ENCODE assay signal across 29 mouse cellular contexts in the genomic region with DNA sequence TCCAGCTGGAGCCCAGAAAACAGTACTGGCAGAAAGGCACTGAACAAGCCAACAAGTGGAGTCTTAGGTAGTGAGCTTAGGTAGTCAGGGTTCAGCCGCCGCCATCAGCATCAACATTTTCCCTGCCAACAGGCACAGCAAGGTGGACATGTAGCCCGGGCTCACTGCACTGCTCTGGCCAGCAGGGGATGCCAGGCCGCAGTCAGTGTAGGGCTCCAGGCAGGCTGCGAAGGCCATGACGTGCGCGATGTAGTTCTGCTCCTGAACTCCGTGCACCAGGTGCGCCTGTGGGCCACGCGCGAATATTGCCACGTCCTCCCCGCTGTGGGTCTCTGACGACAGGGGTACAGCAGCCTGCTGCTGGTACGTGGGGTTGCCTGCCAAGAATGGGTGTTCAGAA. TPM values are rescaled to one million over a fixed set of nuclear protein-coding genes. Genes with fewer than 3 reads are reported as not detected.
A peak's percentile ranks its signal among the peaks of the same experiment; 100 is the strongest.
DNase-seq lines count a peak whose midpoint lies in the region; ATAC-seq and TF ChIP-seq lines count a peak whose summit lies in the region.
"Had no signal": no experiment of that assay in that cellular context is flagged by ENCODE, and none has a peak within 500 bp of the region (broad histone marks: within the 10 kb centered on the region; RNA-seq: fewer than 3 reads in every experiment).

No protein-coding gene starts in this region.

- H3K27ac ChIP-seq in hindbrain, postnatal 0 days: no peak overlapping the region
- no peak overlapping the region for H3K27ac ChIP-seq in hindbrain, embryonic 10.5 days
- no peak overlapping the region for H3K27ac ChIP-seq in midbrain, postnatal 0 days (ENCODE audit: low read depth, low read length)
- no peak overlapping the region for H3K27ac ChIP-seq in midbrain, embryonic 14.5 days (replicated peaks; ENCODE audit: low read depth, low read length)
- H3K27ac ChIP-seq in embryonic facial prominence, embryonic 10.5 days (replicated peaks): no peak overlapping the region
- H3K27ac ChIP-seq in left cerebral cortex, adult 2 months: no peak overlapping the region
- H3K27ac ChIP-seq: gastrocnemius, adult 2 months; hindbrain, embryonic 13.5 days; intestine, embryonic 15.5 days; layer of hippocampus, adult 2 months; liver, embryonic 12.5 days; midbrain, embryonic 15.5 days; neural tube, embryonic 15.5 days had no signal

- no peaks in the 10 kb centered on the region for H3K4me1 ChIP-seq in hindbrain, postnatal 0 days (ENCODE audit: insufficient read depth, low read length)
- no peaks in the 10 kb centered on the region for H3K4me1 ChIP-seq in hindbrain, embryonic 10.5 days (replicated peaks)
- no peaks in the 10 kb centered on the region for H3K4me1 ChIP-seq in midbrain, postnatal 0 days (ENCODE audit: insufficient read depth, low read length)
- no peaks in the 10 kb centered on the region for H3K4me1 ChIP-seq in midbrain, embryonic 14.5 days (ENCODE audit: control insufficient read depth, insufficient read depth, low read length)
- H3K4me1 ChIP-seq in embryonic facial prominence, embryonic 10.5 days: no peaks in the 10 kb centered on the region
- H3K4me1 ChIP-seq: hindbrain, embryonic 13.5 days; intestine, embryonic 15.5 days; liver, embryonic 12.5 days; midbrain, embryonic 15.5 days; neural tube, embryonic 15.5 days had no signal

- no peak overlapping the region for H3K9ac ChIP-seq in hindbrain, postnatal 0 days (replicated peaks; ENCODE audit: low read length)
- no peak overlapping the region for H3K9ac ChIP-seq in midbrain, postnatal 0 days (replicated peaks; ENCODE audit: low read length, poor library complexity, severe bottlenecking)
- no peak overlapping the region for H3K9ac ChIP-seq in midbrain, embryonic 14.5 days (replicated peaks; ENCODE audit: low read length)
- H3K9ac ChIP-seq: hindbrain, embryonic 13.5 days; intestine, embryonic 15.5 days; liver, embryonic 12.5 days; midbrain, embryonic 15.5 days; neural tube, embryonic 15.5 days had no signal

- intact Hi-C loops in gastrocnemius, postnatal 36 days (cut with DNase I): no loop called here
- intact Hi-C loops in left cerebral cortex, adult 2 months (cut with DNase I): no loop called here

- no peak for DNase-seq in hindbrain, postnatal 0 days (ENCODE audit: low spot score)
- DNase-seq in hindbrain, embryonic 10.5 days (ENCODE audit: low spot score): no peak
- DNase-seq in midbrain, postnatal 0 days (ENCODE audit: low spot score): no peak
- no peak for DNase-seq in midbrain, embryonic 14.5 days
- peak; percentile 19 for DNase-seq in embryonic facial prominence, embryonic 10.5 days (ENCODE audit: low spot score)
- DNase-seq in gastrocnemius, postnatal 36 days: no peak
- DNase-seq in left cerebral cortex, adult 2 months (ENCODE audit: extremely low spot score in 1 of 2, low spot score in 2 of 2): no peak
- DNase-seq: adrenal gland, postnatal 36 days; B cell, adult 2 months; cerebellum, adult 18-20 months; cerebellum, postnatal 25 days; gastrocnemius, adult 2 months; heart, adult 11 months; kidney, postnatal 10 days; layer of hippocampus, postnatal 36 days; right cerebral cortex, postnatal 25 days had no signal

- H3K36me3 ChIP-seq in hindbrain, postnatal 0 days (ENCODE audit: insufficient read depth, low read length): no peaks in the 10 kb centered on the region
- H3K36me3 ChIP-seq in hindbrain, embryonic 10.5 days: no peaks in the 10 kb centered on the region
- no peaks in the 10 kb centered on the region for H3K36me3 ChIP-seq in midbrain, postnatal 0 days (ENCODE audit: insufficient read depth, low read length)
- H3K36me3 ChIP-seq in midbrain, embryonic 14.5 days (ENCODE audit: control insufficient read depth, insufficient read depth, low read length): no peaks in the 10 kb centered on the region
- no peaks in the 10 kb centered on the region for H3K36me3 ChIP-seq in embryonic facial prominence, embryonic 10.5 days (replicated peaks)
- H3K36me3 ChIP-seq: hindbrain, embryonic 13.5 days; intestine, embryonic 15.5 days; liver, embryonic 12.5 days; midbrain, embryonic 15.5 days; neural tube, embryonic 15.5 days had no signal

- no peak for ATAC-seq in hindbrain, postnatal 0 days
- no peak for ATAC-seq in midbrain, postnatal 0 days (ENCODE audit: low FRiP score)
- no peak for ATAC-seq in midbrain, embryonic 14.5 days (ENCODE audit: low FRiP score, low TSS enrichment)
- ATAC-seq: intestine, embryonic 15.5 days; liver, embryonic 12.5 days; midbrain, embryonic 15.5 days had no signal

- TF ChIP-seq CTCF in hindbrain, postnatal 0 days (IDR thresholded peaks at IDR 0.05; ENCODE audit: low read depth): peak; percentile 47
- TF ChIP-seq CTCF in midbrain, postnatal 0 days (IDR thresholded peaks at IDR 0.05): peak; percentile 19; the same call in 1 of the 2 replicates
- TF ChIP-seq CTCF in left cerebral cortex, adult 2 months (IDR thresholded peaks at IDR 0.05): no peak; the same call in 1 of the 2 replicates

- H3K4me2 ChIP-seq in hindbrain, postnatal 0 days (ENCODE audit: low read depth, low read length): no peak overlapping the region
- no peak overlapping the region for H3K4me2 ChIP-seq in midbrain, postnatal 0 days (ENCODE audit: low read depth, low read length, poor library complexity, severe bottlenecking)
- H3K4me2 ChIP-seq in midbrain, embryonic 14.5 days (ENCODE audit: low read length): no peak overlapping the region
- H3K4me2 ChIP-seq: hindbrain, embryonic 13.5 days; intestine, embryonic 15.5 days; liver, embryonic 12.5 days; midbrain, embryonic 15.5 days; neural tube, embryonic 15.5 days had no signal

- no peak overlapping the region for H3K4me3 ChIP-seq in hindbrain, postnatal 0 days (ENCODE audit: low read length)
- no peak overlapping the region for H3K4me3 ChIP-seq in hindbrain, embryonic 10.5 days
- H3K4me3 ChIP-seq in midbrain, postnatal 0 days (ENCODE audit: low read depth, low read length): no peak overlapping the region
- no peak overlapping the region for H3K4me3 ChIP-seq in midbrain, embryonic 14.5 days (replicated peaks; ENCODE audit: low read depth, low read length)
- no peak overlapping the region for H3K4me3 ChIP-seq in embryonic facial prominence, embryonic 10.5 days
- H3K4me3 ChIP-seq in left cerebral cortex, adult 2 months: no peak overlapping the region
- H3K4me3 ChIP-seq: gastrocnemius, adult 2 months; hindbrain, embryonic 13.5 days; intestine, embryonic 15.5 days; layer of hippocampus, adult 2 months; liver, embryonic 12.5 days; midbrain, embryonic 15.5 days; neural tube, embryonic 15.5 days had no signal

- no peaks in the 10 kb centered on the region for H3K27me3 ChIP-seq in hindbrain, postnatal 0 days (ENCODE audit: insufficient read depth, low read length)
- no peaks in the 10 kb centered on the region for H3K27me3 ChIP-seq in hindbrain, embryonic 10.5 days (ENCODE audit: insufficient read depth, poor library complexity, severe bottlenecking)
- H3K27me3 ChIP-seq in midbrain, postnatal 0 days (ENCODE audit: insufficient read depth, low read length): no peaks in the 10 kb centered on the region
- no peaks in the 10 kb centered on the region for H3K27me3 ChIP-seq in midbrain, embryonic 14.5 days (ENCODE audit: control insufficient read depth, insufficient read depth, low read length)
- H3K27me3 ChIP-seq in embryonic facial prominence, embryonic 10.5 days (replicated peaks; ENCODE audit: low read depth, poor library complexity, severe bottlenecking): no peaks in the 10 kb centered on the region
- H3K27me3 ChIP-seq: hindbrain, embryonic 13.5 days; intestine, embryonic 15.5 days; liver, embryonic 12.5 days; midbrain, embryonic 15.5 days; neural tube, embryonic 15.5 days had no signal

- H3K9me3 ChIP-seq in hindbrain, postnatal 0 days (ENCODE audit: low read length): no peaks in the 10 kb centered on the region
- H3K9me3 ChIP-seq in hindbrain, embryonic 10.5 days: no peaks in the 10 kb centered on the region
- H3K9me3 ChIP-seq in midbrain, postnatal 0 days (ENCODE audit: low read length): no peaks in the 10 kb centered on the region
- H3K9me3 ChIP-seq in midbrain, embryonic 14.5 days (ENCODE audit: control insufficient read depth, low read length): no peaks in the 10 kb centered on the region
- H3K9me3 ChIP-seq in embryonic facial prominence, embryonic 10.5 days: no peaks in the 10 kb centered on the region; the same call in 1 of the 2 replicates
- H3K9me3 ChIP-seq: hindbrain, embryonic 13.5 days; intestine, embryonic 15.5 days; liver, embryonic 12.5 days; midbrain, embryonic 15.5 days; neural tube, embryonic 15.5 days had no signal

- WGBS in hindbrain, postnatal 0 days: 70% methylated on average over 17 of the region's 17 CpGs
- WGBS in hindbrain, embryonic 10.5 days: 74% methylated on average over 17 of the region's 17 CpGs
- 75% methylated on average over 17 of the region's 17 CpGs for WGBS in midbrain, postnatal 0 days
- WGBS in midbrain, embryonic 14.5 days: 75% methylated on average over 17 of the region's 17 CpGs
- WGBS in embryonic facial prominence, embryonic 10.5 days: 75% methylated on average over 17 of the region's 17 CpGs

RNA-seq across cellular contexts. Expression of a gene that starts 2.8 kb away (rescaled TPM):
- not detected in 2 replicates for total RNA-seq in hindbrain, postnatal 0 days (2014; rRNA removed)
- not detected in 2 replicates for polyA plus RNA-seq in hindbrain, postnatal 0 days (2015; fragmentation: Nextera tagmentation; extraction: Ambion mirVana)
- not detected in 2 replicates for polyA plus RNA-seq in hindbrain, embryonic 10.5 days (2016; fragmentation: Nextera tagmentation; extraction: Ambion mirVana)
- not detected in 2 replicates for total RNA-seq in midbrain, postnatal 0 days (2014; rRNA removed)
- not detected in 2 replicates for polyA plus RNA-seq in midbrain, postnatal 0 days (2015; fragmentation: Nextera tagmentation; extraction: Ambion mirVana)
- polyA plus RNA-seq in midbrain, embryonic 14.5 days (2014; fragmentation: Nextera tagmentation; extraction: Ambion mirVana): not detected in 2 replicates
- polyA plus RNA-seq in embryonic facial prominence, embryonic 10.5 days (2016; fragmentation: Nextera tagmentation; extraction: Ambion mirVana): not detected in 2 replicates
- total RNA-seq in gastrocnemius, postnatal 36 days (2021): not detected
- not detected for total RNA-seq in left cerebral cortex, adult 2 months (2021)
- total RNA-seq: adrenal gland, postnatal 36 days; gastrocnemius, adult 2 months; layer of hippocampus, adult 2 months; layer of hippocampus, postnatal 36 days; left cerebral cortex, postnatal 36 days; megakaryocyte, adult 5-6 weeks had no signal
- polyA plus RNA-seq: forebrain, embryonic 11.5 days; heart, embryonic 16.5 days; hindbrain, embryonic 13.5 days; intestine, embryonic 15.5 days; liver, embryonic 12.5 days; lung, embryonic 16.5 days; midbrain, embryonic 15.5 days; neural tube, embryonic 15.5 days; spleen, adult 2 months; stomach, embryonic 14.5 days had no signal

RNA-seq across cellular contexts. Expression of a gene that starts 14.4 kb away (rescaled TPM):
- total RNA-seq in hindbrain, postnatal 0 days (2014; rRNA removed): not detected in 2 replicates
- polyA plus RNA-seq in hindbrain, postnatal 0 days (2015; fragmentation: Nextera tagmentation; extraction: Ambion mirVana): not detected in 2 replicates
- polyA plus RNA-seq in hindbrain, embryonic 10.5 days (2016; fragmentation: Nextera tagmentation; extraction: Ambion mirVana): not detected in 2 replicates
- 0.49 TPM in 1 of 2 replicates, not detected in the other for total RNA-seq in midbrain, postnatal 0 days (2014; rRNA removed)
- polyA plus RNA-seq in midbrain, postnatal 0 days (2015; fragmentation: Nextera tagmentation; extraction: Ambion mirVana): not detected in 2 replicates
- not detected in 2 replicates for polyA plus RNA-seq in midbrain, embryonic 14.5 days (2014; fragmentation: Nextera tagmentation; extraction: Ambion mirVana)
- not detected in 2 replicates for polyA plus RNA-seq in embryonic facial prominence, embryonic 10.5 days (2016; fragmentation: Nextera tagmentation; extraction: Ambion mirVana)
- not detected for total RNA-seq in gastrocnemius, postnatal 36 days (2021)
- total RNA-seq in left cerebral cortex, adult 2 months (2021): not detected
- total RNA-seq: adrenal gland, postnatal 36 days; gastrocnemius, adult 2 months; layer of hippocampus, postnatal 36 days; left cerebral cortex, postnatal 36 days; megakaryocyte, adult 5-6 weeks had no signal
- polyA plus RNA-seq: forebrain, embryonic 11.5 days; hindbrain, embryonic 13.5 days; liver, embryonic 12.5 days; lung, embryonic 16.5 days; neural tube, embryonic 15.5 days; spleen, adult 2 months had no signal

RNA-seq across cellular contexts. Expression of a gene that starts 37.8 kb away (rescaled TPM):
- total RNA-seq in hindbrain, postnatal 0 days (2014; rRNA removed): not detected in 2 replicates
- not detected in 2 replicates for polyA plus RNA-seq in hindbrain, postnatal 0 days (2015; fragmentation: Nextera tagmentation; extraction: Ambion mirVana)
- polyA plus RNA-seq in hindbrain, embryonic 10.5 days (2016; fragmentation: Nextera tagmentation; extraction: Ambion mirVana): not detected in 2 replicates
- 0.38 TPM in 1 of 2 replicates, not detected in the other for total RNA-seq in midbrain, postnatal 0 days (2014; rRNA removed)
- polyA plus RNA-seq in midbrain, postnatal 0 days (2015; fragmentation: Nextera tagmentation; extraction: Ambion mirVana): not detected in 2 replicates
- polyA plus RNA-seq in midbrain, embryonic 14.5 days (2014; fragmentation: Nextera tagmentation; extraction: Ambion mirVana): not detected in 2 replicates
- not detected in 2 replicates for polyA plus RNA-seq in embryonic facial prominence, embryonic 10.5 days (2016; fragmentation: Nextera tagmentation; extraction: Ambion mirVana)
- not detected for total RNA-seq in gastrocnemius, postnatal 36 days (2021)
- not detected for total RNA-seq in left cerebral cortex, adult 2 months (2021)
- total RNA-seq: adrenal gland, postnatal 36 days; gastrocnemius, adult 2 months; layer of hippocampus, adult 2 months; layer of hippocampus, postnatal 36 days; left cerebral cortex, postnatal 36 days; megakaryocyte, adult 5-6 weeks had no signal
- polyA plus RNA-seq: forebrain, embryonic 11.5 days; heart, embryonic 16.5 days; hindbrain, embryonic 13.5 days; liver, embryonic 12.5 days; lung, embryonic 16.5 days; midbrain, embryonic 15.5 days; neural tube, embryonic 15.5 days; spleen, adult 2 months; stomach, embryonic 14.5 days had no signal
